Mouse (Mus musculus): ENCODE data around the gene Tln1. TPM values are rescaled to one million over a fixed set of nuclear protein-coding genes. Genes with fewer than 3 reads are reported as not detected.

Gene Tln1
- 52.5 and 57.8 TPM in 2 replicates for polyA plus RNA-seq (2012; rRNA removed)

GRCm38 (mm10) chr4:43561997-43562768 is at the start of gene Tln1, which contains the start of gene Creb3:
TSS of gene Tln1 (minus strand) at chr4:43562691.
TSS of gene Creb3 (plus strand) at chr4:43562332.

GRCm38 (mm10) chr4:43584444-43585416 is 22.2 kb upstream of the Tln1 start, which contains the start of gene Msmp:
TSS of gene Msmp (minus strand) at chr4:43584494.

GRCm38 (mm10) chr4:43578376-43579204 is 16.1 kb upstream of the Tln1 start, which contains the start of the genes Rgp1 and Gba2:
TSS of gene Rgp1 (plus strand) at chr4:43578715.
TSS of gene Gba2 (minus strand) at chr4:43578873.

GRCm38 (mm10) chr4:43506536-43507185 is 55.8 kb downstream of the Tln1 start, which contains the start of gene Car9:
TSS of gene Car9 (plus strand) at chr4:43506966.

GRCm38 (mm10) chr4:43499407-43500333 is 62.8 kb downstream of the Tln1 start, which contains the start of gene Arhgef39:
TSS of gene Arhgef39 (minus strand) at chr4:43499695.

GRCm38 (mm10) chr4:43492821-43493185 is 69.7 kb downstream of the Tln1 start, which contains the start of gene Ccdc107:
TSS of gene Ccdc107 (plus strand) at chr4:43492900.

GRCm38 (mm10) chr4:43483535-43484091 is 78.9 kb downstream of the Tln1 start, which contains the start of gene Sit1:
TSS of gene Sit1 (minus strand) at chr4:43483734.

Other genes with a start within 250 kb of the Tln1 start
- 19.6 and 21.4 TPM in 2 replicates for gene Rusc2, start 180.7 kb downstream of the Tln1 start, polyA plus RNA-seq (2012; rRNA removed)
- gene Fam166b, start 133.6 kb downstream of the Tln1 start, polyA plus RNA-seq (2012; rRNA removed), result 0.46 and 0.47 TPM in 2 replicates
- gene Tesk1, start 120.8 kb downstream of the Tln1 start, polyA plus RNA-seq (2012; rRNA removed), result 43.3 and 45.3 TPM in 2 replicates
- gene Cd72, start 108.1 kb downstream of the Tln1 start, polyA plus RNA-seq (2012; rRNA removed), result 0.35 and 0.38 TPM in 2 replicates
- gene Sit1, start 79.0 kb downstream of the Tln1 start, polyA plus RNA-seq (2012; rRNA removed), result not detected in 2 replicates
- gene Ccdc107, start 69.8 kb downstream of the Tln1 start, polyA plus RNA-seq (2012; rRNA removed), result 46.4 and 49.4 TPM in 2 replicates
- 41.5 and 64.0 TPM in 2 replicates for gene Arhgef39, start 63.0 kb downstream of the Tln1 start, polyA plus RNA-seq (2012; rRNA removed)
- 0.37 and 1.3 TPM in 2 replicates for gene Car9, start 55.7 kb downstream of the Tln1 start, polyA plus RNA-seq (2012; rRNA removed)
- 83.2 and 109 TPM in 2 replicates for gene Tpm2, start 38.9 kb downstream of the Tln1 start, polyA plus RNA-seq (2012; rRNA removed)
- gene Creb3, start 359 bp downstream of the Tln1 start, polyA plus RNA-seq (2012; rRNA removed), result 34.6 and 40.8 TPM in 2 replicates
- 42.0 and 62.0 TPM in 2 replicates for gene Rgp1, start 16.0 kb upstream of the Tln1 start, polyA plus RNA-seq (2012; rRNA removed)
- gene Gba2, start 16.2 kb upstream of the Tln1 start, polyA plus RNA-seq (2012; rRNA removed), result 47.6 and 49.0 TPM in 2 replicates
- gene Msmp, start 21.8 kb upstream of the Tln1 start, polyA plus RNA-seq (2012; rRNA removed), result 0.10 and 0.17 TPM in 2 replicates
- gene Npr2, start 69.2 kb upstream of the Tln1 start, polyA plus RNA-seq (2012; rRNA removed), result 45.5 and 61.8 TPM in 2 replicates
- 2.9 and 3.2 TPM in 2 replicates for gene Spag8, start 90.9 kb upstream of the Tln1 start, polyA plus RNA-seq (2012; rRNA removed)
- 53.7 and 54.7 TPM in 2 replicates for gene Hint2, start 93.8 kb upstream of the Tln1 start, polyA plus RNA-seq (2012; rRNA removed)
- 13.2 and 15.3 TPM in 2 replicates for gene Tmem8b, start 106.3 kb upstream of the Tln1 start, polyA plus RNA-seq (2012; rRNA removed)
- gene Fam221b, start 106.5 kb upstream of the Tln1 start, polyA plus RNA-seq (2012; rRNA removed), result 0.21 and 0.22 TPM in 2 replicates
- gene Olfr70, start 138.1 kb upstream of the Tln1 start, polyA plus RNA-seq (2012; rRNA removed), result not detected in 2 replicates
- not detected in 2 replicates for gene Olfr71, start 147.6 kb upstream of the Tln1 start, polyA plus RNA-seq (2012; rRNA removed)
- gene Hrct1, start 164.5 kb upstream of the Tln1 start, polyA plus RNA-seq (2012; rRNA removed), result 0.16 and 0.17 TPM in 2 replicates
- 0.02 and 0.06 TPM in 2 replicates for gene Spaar, start 167.3 kb upstream of the Tln1 start, polyA plus RNA-seq (2012; rRNA removed)
- not detected in 2 replicates for gene Olfr159, start 208.3 kb upstream of the Tln1 start, polyA plus RNA-seq (2012; rRNA removed)

Measured in central nervous system, embryonic 11.5 days (tissue).